Mouse (Mus musculus) MEL (cell line): Measurements from ENCODE around the gene Ptgdr2. TPM values are rescaled to one million over a fixed set of nuclear protein-coding genes. Genes with fewer than 3 reads are reported as not detected.

Experiments used
- DNase-seq: peaks from one replicate; pipeline ENCODE4 v3.0.0; 2011; ENCODE audit warnings: low read depth, low spot score
- H3K27ac ChIP-seq: 2 replicates; pipeline ENCODE4 v1.5.1; 2012; ENCODE audit warnings: low read depth, mild to moderate bottlenecking, control low read depth, low read length, moderate library complexity; ENCODE audit not compliant: control insufficient read depth
- H3K27me3 ChIP-seq, 2 experiments: fragments of 150-350 bp in 1 of 2; sonication (generic) in 1 of 2; 2 replicates each; pipeline ENCODE4 v1.6.1; 2012; ENCODE audit warnings: low read length in 2 of 2, mild to moderate bottlenecking in 2 of 2, improper control_type of control experiment in 1 of 2, moderate library complexity in 1 of 2; ENCODE audit not compliant: insufficient read depth in 2 of 2, control insufficient read depth in 1 of 2
- H3K36me3 ChIP-seq, 2 experiments: 2 replicates each; pipeline ENCODE4 v1.6.1; 2012 to 2014; ENCODE audit warnings: low read length in 2 of 2, improper control_type of control experiment in 1 of 2, inconsistent platforms in 1 of 2, mild to moderate bottlenecking in 1 of 2; ENCODE audit not compliant: insufficient read depth in 2 of 2, control insufficient read depth in 1 of 2
- H3K4me1 ChIP-seq, 2 experiments: fragments of 150-350 bp in 1 of 2; sonication (generic) in 1 of 2; 2 replicates each; pipeline ENCODE4 v1.6.1; 2012; ENCODE audit warnings: low read length in 2 of 2, improper control_type of control experiment in 1 of 2, mild to moderate bottlenecking in 1 of 2; ENCODE audit not compliant: insufficient read depth in 2 of 2, control insufficient read depth in 1 of 2
- H3K4me3 ChIP-seq, 2 experiments: fragments of 150-350 bp in 1 of 2; sonication (generic) in 1 of 2; 2 replicates each; pipeline ENCODE4 v1.5.1; 2012; ENCODE audit warnings: low read depth in 2 of 2, low read length in 2 of 2, mild to moderate bottlenecking in 2 of 2, moderate library complexity in 2 of 2, control low read depth in 1 of 2, improper control_type of control experiment in 1 of 2; ENCODE audit not compliant: control insufficient read depth in 1 of 2, insufficient read depth in 1 of 2
- H3K79me2 ChIP-seq: 2 replicates; pipeline ENCODE4 v1.6.1; 2012; ENCODE audit warnings: mild to moderate bottlenecking, low read length, moderate library complexity; ENCODE audit not compliant: control insufficient read depth, poor library complexity, insufficient read depth
- H3K9ac ChIP-seq: 2 replicates; pipeline ENCODE4 v1.6.1; 2012; ENCODE audit warnings: low read depth, mild to moderate bottlenecking, control low read depth, low read length, moderate library complexity; ENCODE audit not compliant: control insufficient read depth, poor library complexity, severe bottlenecking
- H3K9me3 ChIP-seq: fragments of 150-350 bp; sonication (generic); replicated peaks from 2 replicates; pipeline ENCODE4 v1.6.1; 2012; ENCODE audit warnings: mild to moderate bottlenecking, low read length, improper control_type of control experiment, moderate library complexity; ENCODE audit not compliant: insufficient read depth
- CHD1 ChIP-seq: IDR thresholded peaks from 2 replicates; pipeline ENCODE4 v1.6.1; 2012; ENCODE audit warnings: low read depth, mild to moderate bottlenecking, inconsistent platforms, low read length, improper control_type of control experiment
- CTCF ChIP-seq, 3 experiments: IDR thresholded peaks in 2 of 3; conservative IDR thresholded peaks in 1 of 3; 2 replicates each; pipeline ENCODE4 v1.5.1; 2011 to 2012; ENCODE audit warnings: low read length in 3 of 3, low read depth in 2 of 3, mild to moderate bottlenecking in 2 of 3, improper control_type of control experiment in 1 of 3, inconsistent platforms in 1 of 3, mixed read lengths in 1 of 3, moderate library complexity in 1 of 3; ENCODE audit not compliant: control insufficient read depth in 1 of 3, insufficient read depth in 1 of 3, poor library complexity in 1 of 3, severe bottlenecking in 1 of 3
- EP300 ChIP-seq, 2 experiments: IDR thresholded peaks; 2 replicates each; pipeline ENCODE4 v1.6.1; 2011; ENCODE audit warnings: improper control_type of control experiment in 2 of 2, low read length in 2 of 2, low read depth in 1 of 2, mild to moderate bottlenecking in 1 of 2
- GATA1 ChIP-seq: IDR thresholded peaks from 2 replicates; pipeline ENCODE4 v1.6.1; 2011; ENCODE audit warnings: low read depth, low read length, improper control_type of control experiment
- KAT2A ChIP-seq: conservative IDR thresholded peaks from 2 replicates; pipeline ENCODE4 v1.6.1; 2012; ENCODE audit warnings: low read depth, low read length, improper control_type of control experiment, inconsistent platforms
- MAFK ChIP-seq: IDR thresholded peaks from 2 replicates; pipeline ENCODE4 v1.6.1; 2011; ENCODE audit warnings: low read depth, mild to moderate bottlenecking, low read length, improper control_type of control experiment, borderline replicate concordance
- MAX ChIP-seq: IDR thresholded peaks from 2 replicates; pipeline ENCODE4 v1.6.1; 2011; ENCODE audit warnings: low read length, improper control_type of control experiment
- MYB ChIP-seq: IDR thresholded peaks from 2 replicates; pipeline ENCODE4 v1.6.1; 2011; ENCODE audit warnings: mild to moderate bottlenecking, low read depth, low read length, improper control_type of control experiment
- MYC ChIP-seq: IDR thresholded peaks from 2 replicates; pipeline ENCODE4 v1.6.1; 2011; ENCODE audit warnings: low read depth, mild to moderate bottlenecking, low read length, improper control_type of control experiment, moderate library complexity
- NRF1 ChIP-seq: IDR thresholded peaks from 2 replicates; pipeline ENCODE4 v1.6.1; 2014; ENCODE audit warnings: low read depth, mild to moderate bottlenecking, inconsistent platforms, low read length, improper control_type of control experiment, moderate library complexity; ENCODE audit not compliant: poor library complexity, insufficient read depth, severe bottlenecking
- POLR2AphosphoS5 ChIP-seq: IDR thresholded peaks from 2 replicates; pipeline ENCODE4 v1.6.1; 2012; ENCODE audit warnings: low read depth, borderline replicate concordance, mild to moderate bottlenecking, inconsistent platforms, low read length, moderate library complexity, mixed read lengths
- RAD21 ChIP-seq: IDR thresholded peaks from 2 replicates; pipeline ENCODE4 v1.6.1; 2011; ENCODE audit warnings: mild to moderate bottlenecking, low read depth, low read length, improper control_type of control experiment
- SMC3 ChIP-seq: IDR thresholded peaks from 2 replicates; pipeline ENCODE4 v1.6.1; 2011; ENCODE audit warnings: low read depth, low read length, improper control_type of control experiment
- TAL1 ChIP-seq: IDR thresholded peaks from 2 replicates; pipeline ENCODE4 v1.6.1; 2012; ENCODE audit warnings: mild to moderate bottlenecking, inconsistent platforms, low read length, moderate library complexity, mixed read lengths
- TCF12 ChIP-seq: IDR thresholded peaks from 2 replicates; pipeline ENCODE4 v1.6.1; 2014; ENCODE audit warnings: low read depth, mild to moderate bottlenecking, inconsistent platforms, low read length, improper control_type of control experiment, moderate library complexity
- UBTF ChIP-seq: IDR thresholded peaks from 2 replicates; pipeline ENCODE4 v1.6.1; 2012; ENCODE audit warnings: low read depth, mild to moderate bottlenecking, inconsistent platforms, low read length, improper control_type of control experiment, moderate library complexity, borderline replicate concordance; ENCODE audit not compliant: insufficient read depth
- USF1 ChIP-seq: IDR thresholded peaks from 2 replicates; pipeline ENCODE4 v1.6.1; 2014; ENCODE audit warnings: low read depth, mild to moderate bottlenecking, inconsistent platforms, low read length, improper control_type of control experiment, moderate library complexity
- ZKSCAN1 ChIP-seq: IDR thresholded peaks from 2 replicates; pipeline ENCODE4 v1.6.1; 2012; ENCODE audit warnings: low read depth, mild to moderate bottlenecking, inconsistent platforms, low read length, improper control_type of control experiment, moderate library complexity
- ZMIZ1 ChIP-seq: IDR thresholded peaks from 2 replicates; pipeline ENCODE4 v1.6.1; 2012; ENCODE audit warnings: low read depth, mild to moderate bottlenecking, inconsistent platforms, low read length, improper control_type of control experiment, moderate library complexity
- polyA plus RNA-seq, 2 experiments: library from polyadenylated mRNA; stranded (reverse) in 1 of 2; unstranded in 1 of 2; fragments of >175 nt in 1 of 2; fragments of >200 nt in 1 of 2; gene quantifications; 2 replicates each; pipeline versions ENCODE4 v1.2.1 to v1.2.4; 2012; ENCODE audit warnings: low replicate concordance in 2 of 2, low read depth in 1 of 2; ENCODE audit not compliant: insufficient read length in 2 of 2, insufficient read depth in 1 of 2, missing spikeins in 1 of 2
- total RNA-seq: library from RNA; depleted of rRNA; stranded (reverse); fragments of 300-350 nt; gene quantifications from 2 replicates; pipeline ENCODE4 v1.2.3, GENCODE M21; 2012

Gene Ptgdr2
- total and polyA plus RNA-seq, 3 experiments, result 0.31 to 0.46 TPM; not detected in 1

- H3K36me3 ChIP-seq, result no peaks in the 10 kb centered on the region
- TF ChIP-seq USF1, result no peak
- TF ChIP-seq KAT2A, result no peak
- no peak for TF ChIP-seq UBTF
- no peak for TF ChIP-seq MAFK
- no peak for TF ChIP-seq CTCF (IDR thresholded peaks at IDR 0.05 in 2 of 3, conservative IDR thresholded peaks at IDR 0.05 in 1 of 3; ENCODE audit: control insufficient read depth in 1 of 3, insufficient read depth in 1 of 3, low read depth in 2 of 3, low read length in 3 of 3, poor library complexity in 1 of 3, severe bottlenecking in 1 of 3)
- no peak for TF ChIP-seq MYB
- no peak for TF ChIP-seq POLR2AphosphoS5
- no peak for TF ChIP-seq ZKSCAN1
- TF ChIP-seq MAX, result no peak
- no peak for TF ChIP-seq CHD1
- TF ChIP-seq RAD21, result no peak
- no peak for TF ChIP-seq GATA1
- H3K27me3 ChIP-seq, result peaks cover 8 to 13% of the 10 kb centered on the region in 2 experiments
- H3K4me3 ChIP-seq, result no peak overlapping the region
- H3K9ac ChIP-seq, result no peak overlapping the region
- no peaks in the 10 kb centered on the region for H3K79me2 ChIP-seq
- H3K4me1 ChIP-seq, result no peaks in the 10 kb centered on the region
- no peak overlapping the region for H3K27ac ChIP-seq
- H3K9me3 ChIP-seq, result no peaks in the 10 kb centered on the region
- DNase-seq, result no peak
Measured at GRCm38 (mm10) chr19:10959978-10960346, 23.0 kb downstream of the Ptgdr2 start.

GRCm38 (mm10) chr19:10965721-10966120, 28.8 kb downstream of the Ptgdr2 start:
- no peaks in the 10 kb centered on the region for H3K79me2 ChIP-seq
- peaks cover 0 to 5% of the 10 kb centered on the region in 2 experiments; a peak in 2 of 4 replicates for H3K36me3 ChIP-seq
- TF ChIP-seq GATA1, result no peak
- no peak for TF ChIP-seq EP300 (IDR thresholded peaks at IDR 0.05; ENCODE audit: low read depth in 1 of 2, low read length in 2 of 2)
- no peak for TF ChIP-seq TCF12
- H3K27ac ChIP-seq, result no peak overlapping the region
- no peak overlapping the region for H3K9ac ChIP-seq
- H3K4me3 ChIP-seq, result no peak overlapping the region
- H3K9me3 ChIP-seq, result no peaks in the 10 kb centered on the region
- H3K27me3 ChIP-seq, result peaks cover 9 to 10% of the 10 kb centered on the region in 2 experiments
- DNase-seq, result no peak
- H3K4me1 ChIP-seq, result peaks cover 2 to 6% of the 10 kb centered on the region in 2 experiments; a peak in 3 of 4 replicates

GRCm38 (mm10) chr19:10968578-10968977, 31.6 kb downstream of the Ptgdr2 start:
- Histone ChIP-seq H3K36me3 (peaks cover 0 to 5% of the 10 kb centered on the region in 2 experiments; a peak in 2 of 4 replicates), H3K4me1 (peaks cover 2 to 6% of the 10 kb centered on the region in 2 experiments; a peak in 3 of 4 replicates), H3K9me3 (no peaks in the 10 kb centered on the region), H3K9ac (no peak overlapping the region), H3K79me2 (no peaks in the 10 kb centered on the region), H3K27ac (no peak overlapping the region), H3K4me3 (no peak overlapping the region), H3K27me3 (peaks cover 7 to 8% of the 10 kb centered on the region in 2 experiments)
- TF ChIP-seq MYC (no peak), SMC3 (no peak), TAL1 (no peak), CHD1 (no peak), ZMIZ1 (no peak), NRF1 (no peak)
- no peak for DNase-seq
